Mouse (Mus musculus) heart, adult 2 months (tissue): Measurements from ENCODE around the gene Tmem79. TPM values are rescaled to one million over a fixed set of nuclear protein-coding genes. Genes with fewer than 3 reads are reported as not detected.
"Not testable (repeated sequence)": the region's sequence is repeated elsewhere in the genome, so short reads cannot be mapped to it uniquely, and the experiment has no call there.

ENCODE experiments used
- DNase-seq, 2 experiments: peaks; one replicate each; pipeline ENCODE4 v3.0.0; 2021
- H3K27ac ChIP-seq: fragments of 200-600 bp; 2 replicates; pipeline ENCODE4 v1.8.1; 2022
- H3K27me3 ChIP-seq: fragments of 200-500 bp; 2 replicates; pipeline ENCODE4 v1.6.1; 2012; ENCODE audit warnings: mild to moderate bottlenecking, low read length, inconsistent platforms, mixed read lengths; ENCODE audit not compliant: control insufficient read depth, insufficient read depth
- H3K36me3 ChIP-seq: fragments of 200-500 bp; 2 replicates; pipeline ENCODE4 v1.6.1; 2012; ENCODE audit warnings: low read length, inconsistent platforms; ENCODE audit not compliant: control insufficient read depth, insufficient read depth
- H3K4me1 ChIP-seq: fragments of 200-500 bp; 2 replicates; pipeline ENCODE4 v1.6.1; 2011; ENCODE audit warnings: low read length; ENCODE audit not compliant: control insufficient read depth, insufficient read depth
- H3K4me3 ChIP-seq: fragments of 200-600 bp; 2 replicates; pipeline ENCODE4 v1.8.1; 2022
- H3K79me2 ChIP-seq: fragments of 200-500 bp; replicated peaks from 2 replicates; pipeline ENCODE4 v1.6.1; 2012; ENCODE audit warnings: mild to moderate bottlenecking, inconsistent platforms, low read length, moderate library complexity, mixed read lengths; ENCODE audit not compliant: control insufficient read depth, insufficient read depth
- H3K9ac ChIP-seq: fragments of 200-500 bp; 2 replicates; pipeline ENCODE4 v1.6.1; 2012; ENCODE audit warnings: low read depth, mild to moderate bottlenecking, control low read depth, inconsistent platforms, low read length, mixed read lengths
- CTCF ChIP-seq: fragments of 200-600 bp; IDR thresholded peaks from 2 replicates; pipeline ENCODE4 v1.8.1; 2022; ENCODE audit warnings: antibody characterized with exemption, mild to moderate bottlenecking, moderate library complexity
- EP300 ChIP-seq: fragments of 200-500 bp; IDR thresholded peaks from 2 replicates; pipeline ENCODE4 v1.6.1; 2011; ENCODE audit warnings: low read depth, low read length, control low read depth; ENCODE audit not compliant: insufficient read depth
- POLR2A ChIP-seq: fragments of 200-500 bp; IDR thresholded peaks from 2 replicates; pipeline ENCODE4 v1.6.1; 2011; ENCODE audit warnings: mild to moderate bottlenecking, low read depth, low read length, control low read depth; ENCODE audit not compliant: insufficient read depth
- WGBS: fragments of 180-500 bp; shearing (Covaris S2); methylation state at CpG from one replicate; pipeline ENCODE4 v1.1.7; 2018; 5-methylcytosine and 5-hydroxymethylcytosine counted together
- intact Hi-C: fragments of 180-260 bp; cut with DNase I; formaldehyde crosslinking; loops from one replicate; pipeline ENCODE4 v1.15.1; 2025
- polyA plus RNA-seq: library from polyadenylated mRNA; depleted of rRNA; stranded (reverse); fragments of >200 nt; gene quantifications from 2 replicates; pipeline ENCODE4 v1.2.3, GENCODE M21; 2012
- total RNA-seq, 2 experiments: library from RNA; stranded (reverse); gene quantifications; 2 replicates each; pipeline ENCODE4 v1.2.3; 2021

The Tmem79 gene
- total and polyA plus RNA-seq, 3 experiments = 1.6 to 3.5 (median 1.7) TPM

DNA sequence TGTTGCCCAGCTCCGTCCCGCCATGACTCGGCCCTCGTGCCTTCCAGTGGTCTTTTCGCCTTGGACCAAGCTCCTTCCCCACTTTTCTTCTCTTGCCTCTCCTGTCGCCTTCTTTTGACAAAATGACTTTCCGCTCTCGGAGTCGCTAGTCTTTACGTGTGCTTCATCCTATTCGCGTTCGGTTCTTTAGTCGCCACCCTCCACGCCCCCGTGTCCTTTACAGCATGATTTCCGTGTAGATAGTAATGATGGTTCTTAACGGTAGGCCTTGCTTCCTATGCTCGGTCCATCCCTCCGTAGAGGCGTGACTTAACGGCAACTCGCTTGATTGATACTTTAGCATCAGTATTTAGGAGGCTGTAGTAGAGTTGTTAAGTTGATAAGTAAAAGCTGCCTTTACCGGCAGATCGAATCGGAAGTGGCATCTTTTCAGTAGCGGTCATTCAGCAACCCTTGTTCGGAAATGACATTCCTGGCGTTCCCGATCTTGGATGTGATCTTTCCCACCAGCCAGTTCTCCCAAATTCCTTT lies 38.6 kb downstream of the Tmem79 start:
- H3K27ac ChIP-seq = peak overlapping the region; percentile 91

DNA sequence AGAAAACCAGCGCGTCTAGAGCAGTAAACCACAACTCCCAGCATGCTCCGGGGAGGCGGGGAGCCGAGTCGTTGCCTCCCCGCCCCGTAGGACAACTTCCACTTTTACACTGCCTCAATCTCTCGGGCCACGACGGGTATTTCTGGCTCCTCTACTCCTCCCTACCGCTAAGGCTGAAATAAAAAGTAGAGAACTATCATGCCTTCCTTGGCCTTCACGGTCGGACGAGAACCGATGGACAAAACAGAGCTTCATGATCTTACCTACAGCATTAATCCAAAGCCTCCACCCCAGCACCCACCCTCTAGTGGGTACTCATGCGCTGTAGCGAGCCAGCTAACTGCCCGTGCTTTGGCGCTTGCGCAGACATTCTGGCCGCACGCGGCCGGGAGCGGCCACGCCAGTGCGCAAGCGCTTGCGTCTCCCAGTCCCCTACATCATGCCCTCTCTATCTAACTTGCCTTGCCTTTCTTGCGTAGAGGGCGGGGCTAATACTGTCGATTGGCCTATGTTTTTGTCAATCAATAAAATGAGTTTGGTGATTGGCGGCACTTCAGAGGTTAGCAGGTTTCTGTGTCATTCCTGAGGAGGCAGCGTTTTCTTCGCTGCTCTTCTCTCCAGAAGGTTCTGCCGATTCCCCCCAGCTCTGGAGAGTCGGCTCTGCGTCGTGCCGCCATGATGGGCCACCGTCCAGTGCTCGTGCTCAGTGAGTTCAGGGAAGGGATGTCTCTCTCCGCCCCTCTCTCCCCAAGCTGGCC lies 39.2 kb downstream of the Tmem79 start, which contains the start of the genes Tsacc and Cct3:
Tsacc (minus strand) TSS at position 439 of the 758 bp plus-strand sequence.
Cct3 (plus strand) TSS at position 556 of the 758 bp plus-strand sequence.
- peak; percentile 93 to 98 for DNase-seq
- Histone ChIP-seq H3K79me2 (no peaks in the 10 kb centered on the region; the same call in 1 of the 2 replicates), H3K4me3 (peak within 1 kb of the TSS; percentile 89), H3K27ac (peak within 1 kb of the TSS; percentile 95), H3K9ac (peak within 1 kb of the TSS; percentile 80), H3K36me3 (peaks cover 6% of the 10 kb centered on the region), H3K4me1 (peaks cover 3% of the 10 kb centered on the region), H3K27me3 (no peaks in the 10 kb centered on the region)
- peak; percentile 42; the same call in 1 of the 2 replicates for TF ChIP-seq EP300
- TF ChIP-seq CTCF = peak; percentile 47
- TF ChIP-seq POLR2A = peak; percentile 77
- intact Hi-C loops = loop anchor here (5.0 kb wide), 1 partner anchor 41 kb away; the partner anchor contains the start of genes Smg5 and Tmem79
- WGBS = under 1% methylated on average over 44 of the region's 44 CpGs

More for the DNA sequence above, 38.6 kb downstream of the Tmem79 start:
- under 1% methylated on average over 30 of the region's 30 CpGs for WGBS
- TF ChIP-seq CTCF (no peak), POLR2A (no peak), EP300 (no peak)
- Histone ChIP-seq H3K27me3 (no peaks in the 10 kb centered on the region), H3K36me3 (peaks cover 6% of the 10 kb centered on the region), H3K4me3 (peak overlapping the region; percentile 89), H3K9ac (peak overlapping the region; percentile 80), H3K79me2 (no peaks in the 10 kb centered on the region; the same call in 1 of the 2 replicates), H3K4me1 (peaks cover 3% of the 10 kb centered on the region)
- no peak for DNase-seq
- intact Hi-C loops = loop anchor here (5.0 kb wide), 1 partner anchor 40 kb away; the partner anchor contains the start of genes Smg5 and Tmem79

DNA sequence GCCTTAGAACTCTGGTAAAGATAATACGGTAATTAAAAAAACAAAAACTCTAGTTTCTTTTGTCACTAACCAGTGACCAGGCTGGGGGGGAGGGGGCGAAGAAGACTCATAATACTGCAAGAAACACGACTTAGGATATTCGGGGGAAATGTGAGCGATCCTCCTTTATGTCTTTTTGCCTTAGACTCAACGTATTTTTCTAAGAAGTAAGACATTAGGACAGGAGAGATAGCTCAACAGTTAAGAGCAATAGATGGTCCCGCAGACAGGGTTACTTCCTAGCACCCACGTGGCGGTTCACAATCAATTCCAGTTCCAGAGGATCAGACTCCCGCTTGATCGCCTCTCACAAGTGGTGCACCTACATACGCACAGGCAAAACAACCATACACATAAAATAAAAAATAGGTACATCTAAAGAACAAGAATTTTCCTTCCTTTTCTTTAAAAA lies 39.8 kb downstream of the Tmem79 start:
- H3K79me2 ChIP-seq = no peaks in the 10 kb centered on the region; the same call in 1 of the 2 replicates
- no peak for DNase-seq
- peaks cover 3% of the 10 kb centered on the region for H3K4me1 ChIP-seq
- H3K9ac ChIP-seq = peak overlapping the region; percentile 42; the same call in 1 of the 2 replicates
- H3K27me3 ChIP-seq = no peaks in the 10 kb centered on the region
- TF ChIP-seq POLR2A = no peak
- TF ChIP-seq CTCF = no peak
- TF ChIP-seq EP300 = no peak
- peak overlapping the region; percentile 95 for H3K27ac ChIP-seq
- WGBS = 1% methylated on average over 12 of the region's 12 CpGs
- H3K36me3 ChIP-seq = peaks cover 6% of the 10 kb centered on the region
- peak overlapping the region; percentile 64 for H3K4me3 ChIP-seq
- intact Hi-C loops = loop anchor here (5.0 kb wide), 1 partner anchor 41 kb away; the partner anchor contains the start of genes Smg5 and Tmem79

DNA sequence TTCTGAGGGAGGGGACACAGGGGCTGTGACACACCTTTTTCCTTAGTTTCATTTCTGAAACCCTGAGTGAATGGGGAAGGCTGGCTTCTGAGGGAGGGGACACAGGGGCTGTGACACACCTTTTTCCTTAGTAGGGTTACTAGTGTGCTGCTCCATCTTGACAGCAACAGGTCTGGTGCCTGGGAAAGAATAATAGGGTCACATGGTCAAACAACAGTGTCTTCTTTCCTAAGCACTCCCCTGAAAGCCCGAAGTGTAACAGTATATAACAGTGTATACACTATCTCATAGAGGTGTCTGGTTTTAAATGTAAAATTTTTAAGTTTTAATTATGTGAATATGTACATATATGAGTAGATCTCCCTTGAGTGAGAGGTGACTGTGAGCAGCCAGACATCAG lies 40.7 kb downstream of the Tmem79 start:
- intact Hi-C loops = loop anchor here (5.0 kb wide), 1 partner anchor 42 kb away; the partner anchor contains the start of genes Smg5 and Tmem79
- DNase-seq, H3K79me2 ChIP-seq, H3K4me1 ChIP-seq, H3K4me3 ChIP-seq, H3K9ac ChIP-seq, H3K36me3 ChIP-seq, H3K27me3 ChIP-seq, H3K27ac ChIP-seq: not testable (repeated sequence)
- 69% methylated on average over 1 of the region's 1 CpGs for WGBS

DNA sequence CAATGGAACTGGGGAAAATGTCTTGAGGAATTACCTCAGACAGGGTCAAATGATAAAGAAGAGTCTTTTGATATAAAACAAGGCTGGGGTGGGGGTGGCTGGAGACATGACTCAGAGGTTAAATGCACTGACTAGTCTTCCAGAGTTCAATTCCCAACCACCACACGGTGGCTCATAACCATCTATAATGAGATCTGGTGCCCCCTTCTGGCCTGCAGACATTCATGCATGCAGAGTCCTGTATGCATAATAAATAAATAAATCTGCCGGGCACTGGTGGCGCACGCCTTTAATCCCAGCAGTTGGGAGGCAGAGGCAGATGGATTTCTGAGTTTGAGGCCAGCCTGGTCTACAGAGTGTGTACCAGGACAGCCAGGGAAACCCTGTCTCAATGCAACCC lies 44.0 kb downstream of the Tmem79 start:
- no peak for DNase-seq
- TF ChIP-seq CTCF (peak; percentile 60), EP300 (no peak)
- 61% methylated on average over 4 of the region's 4 CpGs for WGBS
- H3K79me2 ChIP-seq = no peaks in the 10 kb centered on the region
- no peaks in the 10 kb centered on the region for H3K4me1 ChIP-seq
- H3K36me3 ChIP-seq = no peaks in the 10 kb centered on the region
- intact Hi-C loops = no loop called here
- H3K27me3 ChIP-seq = no peaks in the 10 kb centered on the region
- H3K4me3 ChIP-seq = no peak overlapping the region
- no peak overlapping the region for H3K27ac ChIP-seq
- H3K9ac ChIP-seq = no peak overlapping the region

DNA sequence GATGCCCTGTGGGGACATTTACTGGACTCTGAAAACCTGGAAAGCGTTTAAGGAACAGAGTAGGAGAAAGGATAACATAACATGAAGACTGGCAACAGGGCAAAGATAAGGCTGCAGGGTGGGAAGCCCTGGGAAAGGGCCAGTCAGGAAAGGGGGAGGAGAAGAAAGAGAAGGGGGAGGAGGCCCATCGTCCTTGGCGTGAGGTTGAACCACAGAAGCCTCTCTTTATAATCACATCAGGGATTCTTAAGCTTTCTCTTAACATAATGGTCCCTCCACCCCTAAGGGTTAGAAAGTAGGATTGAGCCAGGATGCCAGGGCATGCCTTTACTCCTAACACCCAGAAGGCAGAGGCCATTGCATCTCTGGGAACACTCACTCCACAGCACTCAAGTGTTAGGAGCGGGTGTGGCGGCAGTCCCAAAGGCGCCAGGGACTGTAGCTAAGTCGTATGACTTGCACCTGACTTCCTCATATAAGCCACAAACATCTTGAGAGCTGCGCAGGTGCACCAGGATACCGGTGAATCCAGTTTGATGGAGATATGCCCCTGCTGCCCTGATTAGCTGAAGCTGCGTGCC lies 47.7 kb downstream of the Tmem79 start:
- intact Hi-C loops, H3K4me1 ChIP-seq, H3K36me3 ChIP-seq, H3K4me3 ChIP-seq, H3K9ac ChIP-seq, DNase-seq, H3K79me2 ChIP-seq, H3K27me3 ChIP-seq, H3K27ac ChIP-seq: not testable (repeated sequence)
- 66% methylated on average over 10 of the region's 10 CpGs for WGBS
